Mouse (Mus musculus): ENCODE measurements around the gene Lpar6.

Gene Lpar6

GRCm38 (mm10) chr14:73255426-73255970, 17.8 kb downstream of the Lpar6 start:
- no peak for DNase-seq (ENCODE audit: low read depth, low spot score)

GRCm38 (mm10) chr14:73257348-73257747, 19.7 kb downstream of the Lpar6 start:
- DNase-seq (ENCODE audit: low read depth, low spot score): no peak

- no peak for DNase-seq (ENCODE audit: low read depth, low spot score)
Measured at GRCm38 (mm10) chr14:73258181-73258580, 20.5 kb downstream of the Lpar6 start.

GRCm38 (mm10) chr14:73262210-73262609, 24.5 kb downstream of the Lpar6 start:
- DNase-seq (ENCODE audit: low read depth, low spot score): no peak

- DNase-seq (ENCODE audit: low read depth, low spot score): no peak
Measured at GRCm38 (mm10) chr14:73266166-73266565, 28.5 kb downstream of the Lpar6 start.

- no peak for DNase-seq (ENCODE audit: low read depth, low spot score)
Measured at GRCm38 (mm10) chr14:73271807-73272206, 34.1 kb downstream of the Lpar6 start.

GRCm38 (mm10) chr14:73279096-73279495, 41.4 kb downstream of the Lpar6 start:
- DNase-seq (ENCODE audit: low read depth, low spot score): no peak

- DNase-seq (ENCODE audit: low read depth, low spot score): no peak
Measured at GRCm38 (mm10) chr14:73280996-73281395, 43.3 kb downstream of the Lpar6 start.

- DNase-seq (ENCODE audit: low read depth, low spot score): no peak
Measured at GRCm38 (mm10) chr14:73289915-73290314, 52.2 kb downstream of the Lpar6 start.

GRCm38 (mm10) chr14:73292434-73292833, 54.7 kb downstream of the Lpar6 start:
- DNase-seq (ENCODE audit: low read depth, low spot score): no peak

Data from retina, postnatal 7 days (tissue).